Comparison of ENCODE assay signal across 8 mouse cellular contexts in genomic region chr10:75487131-75487530, GRCm38 (mm10).
"Had no signal": no experiment of that assay in that cellular context is flagged by ENCODE, and none has a peak within 500 bp of the region (broad histone marks: within the 10 kb centered on the region; RNA-seq: fewer than 3 reads in every experiment).

No protein-coding gene starts in this region.

- H3K4me2 ChIP-seq: liver, embryonic 11.5 days; lung, embryonic 14.5 days; midbrain, embryonic 12.5 days had no signal

- H3K4me3 ChIP-seq: left cerebral cortex, adult 2 months; midbrain, embryonic 12.5 days had no signal

- H3K27me3 ChIP-seq: midbrain, embryonic 12.5 days had no signal

- H3K9ac ChIP-seq: liver, embryonic 14.5 days; liver, postnatal 0 days; lung, embryonic 14.5 days; midbrain, embryonic 12.5 days had no signal

- ATAC-seq: midbrain, embryonic 16.5 days had no signal

- H3K9me3 ChIP-seq: midbrain, embryonic 12.5 days had no signal

- H3K36me3 ChIP-seq: midbrain, embryonic 12.5 days had no signal

- H3K4me1 ChIP-seq: midbrain, embryonic 12.5 days had no signal

- H3K27ac ChIP-seq: left cerebral cortex, adult 2 months; liver, embryonic 14.5 days; macrophage; midbrain, embryonic 12.5 days had no signal
